Mouse (Mus musculus): Measurements from ENCODE around the gene Wdr37.

Wdr37 gene

GRCm38 (mm10) chr13:8793217-8793616 lies 78.5 kb downstream of the Wdr37 start:
- ChIA-PET CTCF (no interaction called here), POLR2A (no interaction called here)

- ChIA-PET POLR2A (interaction anchor here in 1 of 4 experiments (0.6 to 1.6 kb wide), 3 partner anchors 46 to 100 kb away, joined by 3 to 4 read pairs (median 3); partner anchors contain the start of gene Idi1), CTCF (interaction anchor here in 2 of 4 experiments (0.6 to 1.0 kb wide), 2 partner anchors 9 to 1136 kb away, joined by 4 read pairs; no protein-coding TSS in a partner anchor)
Measured at GRCm38 (mm10) chr13:8785185-8785584, 86.5 kb downstream of the Wdr37 start.

DNA sequence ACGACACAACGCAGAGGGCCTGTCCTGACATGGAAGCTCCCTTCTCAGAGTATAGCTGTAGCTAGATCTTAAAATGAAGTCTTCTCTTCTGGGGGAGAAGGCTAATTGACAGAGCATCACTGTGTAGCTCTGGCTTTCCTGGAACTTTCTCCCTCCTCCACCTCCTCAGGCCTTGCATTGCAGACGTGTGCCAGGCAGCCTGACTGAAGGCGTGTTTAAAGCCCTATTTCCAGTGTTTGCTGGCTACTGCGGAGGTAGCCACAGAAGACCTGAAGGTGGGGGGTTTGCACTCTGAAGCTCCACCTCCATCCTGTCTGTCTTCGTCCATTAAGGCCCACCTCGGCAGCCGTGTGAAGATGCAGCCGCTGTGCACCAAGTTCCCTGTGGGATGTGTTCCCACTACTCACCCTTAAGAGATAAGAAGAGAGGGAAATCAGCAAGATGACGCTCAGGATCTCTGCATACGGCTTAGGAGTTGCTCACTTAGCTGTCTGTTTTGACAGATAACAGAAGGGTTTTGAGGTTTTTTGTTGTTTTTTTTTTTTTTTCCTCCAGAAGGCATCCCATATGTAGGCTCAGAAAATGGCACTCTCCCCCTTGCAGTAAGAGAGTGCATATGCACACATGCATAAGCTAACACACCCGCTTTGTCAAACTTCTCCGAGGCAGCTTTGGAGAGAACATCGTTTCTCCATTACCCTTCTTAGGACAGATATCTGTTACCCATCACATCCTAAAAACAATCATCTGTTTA lies 87.2 kb downstream of the Wdr37 start:
- ChIA-PET POLR2A (interaction anchor here in 1 of 4 experiments (0.6 to 1.6 kb wide), 3 partner anchors 45 to 101 kb away, joined by 3 to 4 read pairs (median 3); partner anchors contain the start of gene Idi1), CTCF (interaction anchor here in 3 of 4 experiments (0.6 to 0.8 kb wide), 5 partner anchors 9 to 1135 kb away, joined by 3 to 24 read pairs (median 4); no protein-coding TSS in a partner anchor)

DNA sequence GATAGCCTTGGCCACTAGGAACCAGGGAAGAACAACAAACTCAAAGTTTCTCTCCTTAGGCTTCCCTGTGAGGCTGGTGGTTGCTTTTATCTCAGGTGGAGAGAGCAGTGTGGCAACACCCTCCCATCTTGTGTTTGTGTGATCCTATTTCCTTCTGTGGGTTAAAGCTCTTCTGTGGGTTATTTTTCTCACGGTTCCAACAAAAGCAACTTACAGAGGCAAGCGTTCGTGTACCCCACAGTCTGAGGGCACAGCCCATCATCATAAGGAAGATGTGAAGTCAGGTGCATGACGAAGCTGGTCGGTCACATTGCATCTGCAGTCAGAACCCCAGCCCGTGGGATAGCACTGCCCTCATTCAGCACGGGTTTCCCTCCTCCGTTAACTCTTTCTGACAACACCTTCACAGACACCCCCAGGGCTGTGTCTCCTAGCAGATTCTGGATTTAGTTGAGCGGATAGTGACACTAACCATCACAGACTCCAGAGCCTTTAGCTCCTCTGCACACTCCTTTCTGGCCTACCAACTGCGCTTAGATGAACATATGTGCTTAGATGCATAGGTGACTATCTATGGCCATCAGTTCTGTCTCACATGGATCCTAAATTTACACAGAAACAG lies 87.9 kb downstream of the Wdr37 start:
- ChIA-PET CTCF (interaction anchor here in 2 of 4 experiments (0.6 to 0.8 kb wide), 4 partner anchors 10 to 660 kb away, joined by 3 to 24 read pairs (median 6); no protein-coding TSS in a partner anchor), POLR2A (interaction anchor here in 1 of 4 experiments (1.2 to 1.6 kb wide), 2 partner anchors 64 to 102 kb away, joined by 3 to 4 read pairs; partner anchors contain the start of gene Idi1)

DNA sequence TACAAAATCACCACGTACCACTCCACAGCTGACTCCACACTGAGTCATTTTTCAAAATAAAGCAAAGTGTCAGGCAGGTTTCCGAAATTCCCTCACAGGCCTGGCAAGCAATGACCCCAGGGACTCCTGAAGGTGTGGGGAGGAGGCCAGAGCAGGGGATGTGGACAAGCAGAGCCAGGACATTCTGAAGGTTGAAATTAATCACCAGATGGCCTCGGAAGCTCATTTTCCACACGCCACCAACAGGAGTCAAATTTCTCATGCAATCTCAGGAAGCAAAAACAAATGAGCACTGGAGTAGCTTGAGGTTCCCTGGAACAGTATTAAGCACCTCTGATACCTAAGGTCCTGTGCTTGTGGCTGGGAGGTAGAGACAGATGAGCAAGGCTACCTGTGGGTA lies 89.1 kb downstream of the Wdr37 start:
- POLR2A ChIA-PET = no interaction called here
- CTCF ChIA-PET = no interaction called here

- POLR2A ChIA-PET = no interaction called here
- CTCF ChIA-PET = no interaction called here
Measured at GRCm38 (mm10) chr13:8780441-8780840, 91.3 kb downstream of the Wdr37 start.

GRCm38 (mm10) chr13:8770616-8771015 lies 101.1 kb downstream of the Wdr37 start:
- ChIA-PET CTCF (no interaction called here), POLR2A (no interaction called here)

DNA sequence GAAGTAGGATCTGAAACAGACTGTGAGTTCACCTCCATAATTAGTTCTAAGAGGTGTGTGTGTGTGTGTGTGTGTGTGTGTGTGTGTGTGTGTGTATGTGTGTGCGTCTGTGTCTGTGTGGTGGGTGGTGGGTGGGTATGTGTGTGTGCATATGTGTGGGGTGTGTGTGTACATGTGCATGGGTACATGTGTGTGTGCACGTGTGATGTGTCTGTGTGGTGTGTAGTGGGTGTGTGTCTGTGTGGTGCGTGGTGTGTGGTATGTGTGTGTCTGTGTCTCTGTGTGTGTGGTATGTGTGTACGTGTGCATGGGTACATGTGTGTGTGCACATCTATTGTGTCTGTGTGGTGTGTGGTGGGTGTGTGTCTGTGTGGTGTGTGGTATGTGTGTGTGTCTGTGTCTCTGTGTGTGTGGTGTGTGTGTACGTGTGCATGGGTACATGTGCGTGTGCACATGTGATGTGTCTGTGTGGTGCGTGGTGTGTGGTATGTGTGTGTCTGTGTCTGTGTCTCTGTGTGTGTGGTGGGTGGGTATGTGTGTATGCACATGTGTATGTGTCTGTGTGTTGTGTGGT lies 102.0 kb downstream of the Wdr37 start:
- POLR2A ChIA-PET = no interaction called here
- CTCF ChIA-PET = no interaction called here

DNA sequence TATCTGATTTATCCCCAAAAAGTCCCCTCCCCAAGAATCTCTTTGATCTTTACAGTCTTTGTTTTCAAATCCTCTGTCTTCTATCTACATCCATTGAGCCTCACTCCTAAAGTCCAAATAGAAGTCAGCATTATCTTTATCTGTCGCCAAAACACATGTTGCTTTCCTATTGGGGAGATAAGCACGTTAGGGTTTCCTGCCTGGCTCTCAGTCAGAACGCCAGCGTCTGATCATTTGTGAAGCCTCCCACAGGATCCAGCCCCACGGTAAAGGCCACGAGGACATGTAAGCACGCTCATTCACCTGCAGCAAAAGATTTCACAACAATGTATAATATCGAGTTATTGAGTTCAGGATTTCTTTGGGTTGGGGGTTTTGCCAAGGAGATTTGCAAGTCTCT lies 110.8 kb downstream of the Wdr37 start:
- POLR2A ChIA-PET = no interaction called here
- CTCF ChIA-PET = no interaction called here
